Mouse (Mus musculus) cerebellum, postnatal 36 days (tissue): ENCODE results near the gene Ttc26.

Source experiments
- DNase-seq, 2 experiments: peaks; one replicate each; pipeline ENCODE4 v3.0.0; 2021 to 2022; ENCODE audit warnings: mixed read lengths in 2 of 2

Ttc26 gene

DNA sequence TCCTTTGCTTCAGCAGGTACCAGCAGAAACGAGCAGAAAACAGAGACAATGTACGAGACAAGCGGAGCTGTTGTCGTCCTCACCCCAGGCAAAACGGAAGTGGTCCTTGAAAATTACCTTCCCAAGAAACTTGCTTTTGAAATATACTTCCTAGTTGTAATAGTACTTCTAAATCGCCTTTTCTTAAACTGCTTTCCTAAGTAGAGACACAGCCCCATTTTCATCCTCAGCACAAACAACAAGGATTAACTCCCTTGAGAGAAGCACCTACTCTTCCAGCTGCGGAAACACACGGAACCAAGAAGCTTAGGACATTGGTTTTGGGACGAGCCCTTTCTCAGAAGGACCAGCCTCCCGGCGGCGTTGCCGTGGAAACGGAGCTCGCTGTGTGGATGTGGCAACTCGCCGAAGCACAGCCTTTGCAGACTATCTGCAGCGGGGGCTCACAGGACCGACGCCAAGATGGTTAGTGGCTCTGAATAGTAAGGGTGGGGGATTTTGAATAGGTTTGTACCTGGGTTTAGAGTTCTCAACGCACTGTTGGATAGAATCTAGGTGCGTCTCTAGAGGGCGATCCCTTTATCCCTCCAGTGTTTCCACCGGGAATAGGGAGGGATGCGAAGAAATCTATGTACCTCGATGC is at the start of gene Ttc26:
Gene Ttc26, plus strand, starts transcription at position 341 of the 643 bp plus-strand sequence.
- DNase-seq: peak; percentile 79 to 89

DNA sequence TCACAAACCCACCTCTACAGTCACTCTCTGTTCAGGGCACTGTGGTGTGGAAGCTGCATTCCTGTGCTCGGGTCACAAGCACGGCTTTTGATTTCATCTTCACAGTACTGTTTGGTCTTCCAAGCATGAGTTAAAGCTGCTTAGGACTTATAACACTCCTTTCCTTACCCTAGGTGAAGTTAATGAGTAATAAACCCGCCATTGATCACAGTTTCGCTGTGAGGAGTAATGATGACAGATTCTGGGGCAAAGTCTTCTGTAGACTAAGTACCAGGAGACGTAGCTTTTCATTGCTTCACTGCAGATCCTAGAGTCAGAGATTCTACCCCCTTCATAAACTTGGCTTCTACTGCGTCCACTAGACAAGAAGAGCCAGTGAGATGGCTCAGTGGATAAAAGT is 46.0 kb upstream of the Ttc26 start:
- DNase-seq: no peak

DNA sequence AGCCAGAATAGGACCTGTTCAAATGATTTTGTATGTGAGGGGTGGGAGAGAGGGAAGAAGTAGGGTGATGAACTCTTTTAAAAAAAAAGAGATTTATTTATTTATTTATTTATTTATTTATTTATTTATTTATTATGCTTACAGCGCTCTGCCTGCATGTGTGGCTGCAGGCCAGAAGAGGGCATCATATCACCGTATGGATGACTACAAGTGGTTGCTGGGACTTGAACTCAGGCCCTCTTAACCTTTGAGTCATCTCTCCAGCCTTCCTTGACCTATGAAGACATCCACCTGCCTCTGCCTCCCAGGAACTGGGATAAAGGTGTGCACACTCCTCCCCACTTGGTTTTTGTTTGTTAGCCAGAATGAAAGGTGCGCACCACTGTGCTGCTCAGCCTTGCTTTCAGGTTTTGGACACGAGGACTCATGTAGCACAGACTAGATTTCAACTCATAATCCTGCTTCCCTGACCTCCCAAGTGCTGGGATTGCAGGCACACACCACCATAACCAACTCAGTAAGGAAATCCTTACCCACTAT is 44.0 kb upstream of the Ttc26 start:
- DNase-seq: no peak

GRCm38 (mm10) chr6:38337951-38338350 is 43.3 kb upstream of the Ttc26 start:
- no peak for DNase-seq

- no peak for DNase-seq
Measured at GRCm38 (mm10) chr6:38339078-38339477, 42.2 kb upstream of the Ttc26 start.

- peak; percentile 45 to 59 for DNase-seq
Measured at GRCm38 (mm10) chr6:38341751-38342665, 39.3 kb upstream of the Ttc26 start.

DNA sequence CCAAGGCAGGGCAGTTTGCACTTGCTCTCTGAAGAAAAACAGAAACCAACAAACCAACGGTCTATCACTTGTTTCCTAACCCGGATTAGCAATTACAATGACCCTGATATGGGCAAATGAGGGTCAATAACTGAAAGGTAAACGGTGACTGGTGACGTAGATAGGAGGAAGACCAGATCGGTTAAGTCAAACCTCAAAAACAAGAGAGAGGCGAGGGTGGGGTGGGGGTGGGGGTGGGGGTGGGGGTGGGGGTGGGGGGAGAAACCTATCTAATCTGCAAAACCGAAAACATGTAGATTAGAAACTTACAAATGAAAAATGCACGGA is 38.6 kb upstream of the Ttc26 start:
- DNase-seq: no peak

GRCm38 (mm10) chr6:38343581-38343980 is 37.7 kb upstream of the Ttc26 start:
- DNase-seq: no peak

DNA sequence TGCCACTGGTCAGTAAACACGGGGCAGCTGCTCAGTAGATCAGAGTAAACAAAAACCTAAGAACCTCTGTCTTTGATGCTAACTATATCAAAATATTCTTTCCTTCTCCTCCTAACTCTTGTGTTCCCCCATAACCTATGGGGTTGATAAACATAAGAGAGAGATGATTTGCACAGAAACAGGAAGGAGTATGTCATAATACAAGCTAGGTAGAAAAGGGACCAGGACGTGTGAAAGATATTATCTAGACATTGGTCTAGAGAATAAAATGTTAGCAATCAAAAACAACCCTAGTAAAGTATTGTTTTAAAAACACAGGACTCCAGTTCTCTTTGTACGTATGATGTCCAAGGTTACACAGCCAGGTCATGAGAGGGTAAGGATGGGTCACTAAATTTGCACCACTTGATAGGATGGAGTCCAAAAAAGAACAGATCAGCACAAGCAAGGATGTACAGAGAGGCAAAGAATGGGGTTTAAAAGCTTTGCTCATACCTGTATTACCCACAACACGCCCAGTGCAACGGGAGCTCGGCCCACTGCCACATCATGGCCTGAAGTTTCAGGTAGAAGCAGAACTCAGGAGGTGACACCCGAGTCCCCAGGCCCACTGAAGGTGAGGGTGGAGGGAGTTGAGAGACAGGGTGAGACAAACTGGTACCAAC is 37.1 kb upstream of the Ttc26 start:
- DNase-seq: no peak

DNA sequence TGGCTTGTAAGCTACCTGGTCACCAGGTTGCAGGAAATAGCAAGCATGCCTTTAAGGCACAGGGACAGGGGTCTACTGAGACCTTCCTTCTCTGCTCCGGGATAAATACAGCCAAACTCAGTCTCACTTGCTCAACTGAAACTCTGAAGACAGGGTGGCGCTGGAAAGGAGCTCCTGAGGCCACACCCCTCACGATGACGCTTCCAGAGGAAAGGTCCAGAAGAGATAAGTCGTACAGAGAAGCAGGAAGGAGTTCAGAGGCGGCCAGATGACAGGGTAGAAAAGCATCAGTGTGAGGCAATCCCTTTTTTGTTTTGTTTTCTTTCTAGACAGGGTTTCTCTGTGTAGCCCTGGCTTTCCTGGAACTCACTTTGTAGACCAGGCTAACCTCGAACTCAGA is 35.5 kb upstream of the Ttc26 start:
- no peak for DNase-seq

- no peak for DNase-seq
Measured at GRCm38 (mm10) chr6:38347875-38348274, 33.4 kb upstream of the Ttc26 start.

DNA sequence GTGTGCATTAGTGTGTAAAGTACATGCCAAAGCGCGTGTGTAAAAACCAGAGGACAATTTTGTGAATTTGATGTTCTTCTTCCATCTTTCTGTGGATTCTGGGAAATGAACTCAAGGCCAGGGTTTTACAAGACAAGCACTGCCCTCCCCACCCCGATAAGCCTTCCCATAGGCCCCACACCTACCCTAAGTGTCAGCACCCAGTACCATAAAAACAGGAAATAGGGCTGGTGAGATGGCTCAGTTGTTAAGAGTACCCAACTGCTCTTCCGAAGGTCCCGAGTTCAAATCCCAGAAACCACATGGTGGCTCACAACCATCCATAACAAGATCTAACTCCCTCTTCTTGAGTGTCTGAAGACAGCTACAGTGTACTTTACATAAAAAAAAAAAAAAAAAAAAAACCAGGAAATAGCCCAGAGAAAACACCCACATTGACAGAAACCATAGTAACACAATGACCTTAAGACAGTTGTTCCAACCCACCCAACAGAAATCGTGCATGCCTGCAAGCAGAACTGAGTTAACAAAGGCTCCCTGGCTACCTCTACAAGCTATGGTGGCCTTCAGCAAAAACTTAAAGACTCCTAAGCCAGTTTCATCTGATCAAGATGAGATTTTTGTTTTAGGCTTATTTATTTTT is 32.3 kb upstream of the Ttc26 start:
- DNase-seq: no peak

DNA sequence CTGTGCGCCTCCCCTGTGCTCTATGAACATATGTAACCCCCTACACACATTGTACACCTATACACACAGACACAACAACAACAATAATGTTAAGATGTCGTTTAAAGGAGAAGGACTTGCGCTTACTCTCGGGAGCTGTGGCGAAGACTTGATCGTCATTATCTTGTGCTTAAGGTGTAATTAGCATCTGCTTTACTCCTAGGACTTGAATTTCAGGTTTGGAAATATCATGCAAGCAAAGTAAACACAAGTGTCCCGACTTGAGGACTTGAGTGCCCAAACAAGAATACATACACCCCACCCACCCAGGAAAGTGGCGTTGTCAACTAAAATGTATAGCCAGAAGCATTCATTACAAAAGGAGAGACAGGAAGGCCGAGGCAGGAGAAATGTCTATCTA is 31.5 kb upstream of the Ttc26 start:
- DNase-seq: no peak

DNA sequence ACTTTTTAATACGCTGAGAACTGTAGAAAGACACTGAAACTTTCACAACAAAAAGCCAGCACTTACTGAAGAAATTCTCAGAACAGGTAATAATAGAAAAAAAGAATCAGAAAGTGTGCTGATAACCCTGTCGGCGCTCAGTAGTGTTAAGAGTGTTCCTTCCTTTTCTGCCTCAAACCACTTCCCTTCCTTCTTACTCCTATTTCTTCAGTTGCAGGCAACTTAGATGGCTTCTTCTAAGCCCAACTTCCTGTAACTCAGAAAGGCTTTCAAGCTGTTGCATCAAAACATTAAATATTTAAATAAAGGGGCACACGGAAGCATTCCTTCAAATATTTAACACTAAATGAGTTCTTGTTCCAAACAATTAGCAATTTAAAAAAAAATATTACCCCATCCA is 29.3 kb upstream of the Ttc26 start:
- DNase-seq: no peak

- DNase-seq: no peak
Measured at GRCm38 (mm10) chr6:38352451-38352850, 28.8 kb upstream of the Ttc26 start.

- no peak for DNase-seq
Measured at GRCm38 (mm10) chr6:38353181-38353580, 28.1 kb upstream of the Ttc26 start.

- peak; percentile 14 to 21 for DNase-seq
Measured at GRCm38 (mm10) chr6:38353811-38354722, 27.2 kb upstream of the Ttc26 start, which contains the start of gene Zc3hav1. Zc3hav1 (minus strand) TSS chr6:38354603.

- DNase-seq: no peak
Measured at GRCm38 (mm10) chr6:38354723-38355353, 26.4 kb upstream of the Ttc26 start.

DNA sequence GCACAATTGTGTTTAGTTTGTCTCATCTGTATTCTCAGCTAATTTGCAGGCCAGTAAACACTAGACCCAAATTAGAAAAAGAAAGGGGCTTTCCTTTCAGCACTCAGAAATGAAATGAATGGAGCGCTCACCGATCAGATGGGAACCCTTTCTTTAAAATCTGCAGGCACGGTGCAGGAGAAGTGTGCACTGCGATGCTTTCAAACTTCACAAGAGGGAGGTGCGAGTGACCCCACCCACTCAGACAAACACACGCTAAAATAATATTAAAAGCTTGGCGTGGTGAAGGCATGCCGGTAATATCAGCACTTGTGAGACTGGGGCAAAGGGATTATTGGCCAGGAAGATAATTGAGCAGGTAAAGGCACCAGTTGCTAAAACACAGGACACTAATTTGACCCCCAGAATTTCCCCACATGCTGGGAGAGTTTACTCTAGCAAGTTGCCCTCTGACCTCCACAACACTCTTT is 25.9 kb upstream of the Ttc26 start:
- no peak for DNase-seq

GRCm38 (mm10) chr6:38355862-38356261 is 25.4 kb upstream of the Ttc26 start:
- no peak for DNase-seq
